Mouse (Mus musculus): ENCODE measurements around the gene Osbp2.

DNA sequence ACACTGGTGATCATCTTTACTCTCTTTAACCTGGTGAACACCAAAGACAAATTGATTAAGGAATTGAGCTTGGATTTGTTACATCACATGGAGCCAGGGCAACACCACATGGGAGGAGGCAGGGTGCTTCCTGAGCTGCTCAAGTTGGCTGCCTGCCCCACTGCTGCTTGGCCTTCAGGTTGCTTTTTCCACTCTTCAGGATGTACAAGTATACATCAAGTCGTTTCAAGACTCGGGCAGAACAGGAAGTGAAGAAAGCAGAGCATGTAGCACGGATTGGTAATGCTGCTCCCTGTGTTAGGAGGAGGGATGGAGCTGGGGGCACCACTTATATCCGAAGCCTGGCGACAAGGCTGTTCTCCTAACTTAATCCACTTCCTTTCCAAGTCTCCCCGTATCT, 186.5 kb downstream of the Osbp2 start:
- no peak for TF ChIP-seq GATA1 (IDR thresholded peaks at IDR 0.05; ENCODE audit: borderline replicate concordance, low read length)
- no peak for TF ChIP-seq FLI1 (IDR thresholded peaks at IDR 0.05; ENCODE audit: low read length)
